Mouse (Mus musculus): Measurements from ENCODE around the gene Rassf8.
A peak's percentile ranks its signal among the peaks of the same experiment; 100 is the strongest.

Gene Rassf8

GRCm38 (mm10) chr6:145823588-145824234, 77.2 kb downstream of the Rassf8 start:
- DNase-seq (ENCODE audit: low spot score), result peak; percentile 73

GRCm38 (mm10) chr6:145826305-145826704, 79.8 kb downstream of the Rassf8 start:
- no peak for DNase-seq (ENCODE audit: low spot score)

GRCm38 (mm10) chr6:145829062-145829835, 82.7 kb downstream of the Rassf8 start:
- DNase-seq (ENCODE audit: low spot score), result no peak

GRCm38 (mm10) chr6:145830117-145830516, 83.6 kb downstream of the Rassf8 start:
- DNase-seq (ENCODE audit: low spot score), result peak; percentile 90

GRCm38 (mm10) chr6:145830617-145831016, 84.1 kb downstream of the Rassf8 start:
- DNase-seq (ENCODE audit: low spot score), result no peak

GRCm38 (mm10) chr6:145832927-145833326, 86.4 kb downstream of the Rassf8 start:
- no peak for DNase-seq (ENCODE audit: low spot score)

GRCm38 (mm10) chr6:145835359-145835758, 88.8 kb downstream of the Rassf8 start:
- DNase-seq (ENCODE audit: low spot score), result no peak

GRCm38 (mm10) chr6:145845611-145846010, 99.1 kb downstream of the Rassf8 start:
- no peak for DNase-seq (ENCODE audit: low spot score)

- DNase-seq (ENCODE audit: low spot score), result no peak
Measured at GRCm38 (mm10) chr6:145846076-145846475, 99.5 kb downstream of the Rassf8 start.

- no peak for DNase-seq (ENCODE audit: low spot score)
Measured at GRCm38 (mm10) chr6:145846948-145847347, 100.4 kb downstream of the Rassf8 start.

- no peak for DNase-seq (ENCODE audit: low spot score)
Measured at GRCm38 (mm10) chr6:145847661-145848060, 101.1 kb downstream of the Rassf8 start.

GRCm38 (mm10) chr6:145850789-145851188, 104.2 kb downstream of the Rassf8 start:
- no peak for DNase-seq (ENCODE audit: low spot score)

- no peak for DNase-seq (ENCODE audit: low spot score)
Measured at GRCm38 (mm10) chr6:145851956-145852355, 105.4 kb downstream of the Rassf8 start.

GRCm38 (mm10) chr6:145852708-145853107, 106.2 kb downstream of the Rassf8 start:
- DNase-seq (ENCODE audit: low spot score), result no peak

- DNase-seq (ENCODE audit: low spot score), result no peak
Measured at GRCm38 (mm10) chr6:145853356-145854079, 107.0 kb downstream of the Rassf8 start.

- DNase-seq (ENCODE audit: low spot score), result no peak
Measured at GRCm38 (mm10) chr6:145854756-145855155, 108.2 kb downstream of the Rassf8 start.

- DNase-seq (ENCODE audit: low spot score), result peak; percentile 99
Measured at GRCm38 (mm10) chr6:145855720-145856551, 109.4 kb downstream of the Rassf8 start.

GRCm38 (mm10) chr6:145857428-145857827, 110.9 kb downstream of the Rassf8 start:
- no peak for DNase-seq (ENCODE audit: low spot score)

GRCm38 (mm10) chr6:145858414-145858813, 111.9 kb downstream of the Rassf8 start:
- DNase-seq (ENCODE audit: low spot score), result no peak

- DNase-seq (ENCODE audit: low spot score), result no peak
Measured at GRCm38 (mm10) chr6:145860350-145860749, 113.8 kb downstream of the Rassf8 start.

GRCm38 (mm10) chr6:145861462-145862227, 115.1 kb downstream of the Rassf8 start:
- DNase-seq (ENCODE audit: low spot score), result no peak

Data from retina, embryonic 14.5 days (tissue).